Mouse (Mus musculus) heart, embryonic 16.5 days (tissue): ENCODE data around the gene Sumo2. TPM values are rescaled to one million over a fixed set of nuclear protein-coding genes. Genes with fewer than 3 reads are reported as not detected.

Experiments
- ATAC-seq: fragments of 200-750 bp; cut with Nextera tagmentation; replicated peaks from 2 replicates; pipeline ENCODE4 v1.8.0; 2017; ENCODE audit warnings: moderate number of reproducible peaks; ENCODE audit not compliant: insufficient read depth, low FRiP score; ENCODE audit errors: extremely low read depth
- H3K27ac ChIP-seq: fragments of 300-500 bp; sonication (generic); 2 replicates; pipeline ENCODE4 v1.5.1; 2014; ENCODE audit warnings: mild to moderate bottlenecking, low read length, control low read depth, moderate library complexity
- H3K27me3 ChIP-seq: fragments of 300-500 bp; sonication (generic); 2 replicates; pipeline ENCODE4 v1.6.1; 2014; ENCODE audit warnings: low read length, mixed read lengths; ENCODE audit not compliant: control insufficient read depth, insufficient read depth
- H3K36me3 ChIP-seq: fragments of 300-500 bp; sonication (generic); 2 replicates; pipeline ENCODE4 v1.6.1; 2014; ENCODE audit not compliant: control insufficient read depth, insufficient read depth
- H3K4me1 ChIP-seq: fragments of 300-500 bp; sonication (generic); 2 replicates; pipeline ENCODE4 v1.6.1; 2014; ENCODE audit warnings: low read length, mixed read lengths; ENCODE audit not compliant: control insufficient read depth, insufficient read depth
- H3K4me2 ChIP-seq: fragments of 300-500 bp; sonication (generic); 2 replicates; pipeline ENCODE4 v1.6.1; 2014; ENCODE audit warnings: low read depth, mild to moderate bottlenecking, control low read depth, low read length
- H3K4me3 ChIP-seq: fragments of 300-500 bp; sonication (generic); 2 replicates; pipeline ENCODE4 v1.5.1; 2014; ENCODE audit warnings: mild to moderate bottlenecking, control low read depth, low read length
- H3K9ac ChIP-seq: fragments of 300-500 bp; sonication (generic); 2 replicates; pipeline ENCODE4 v1.6.1; 2014; ENCODE audit warnings: low read length, control low read depth
- H3K9me3 ChIP-seq: fragments of 300-500 bp; sonication (generic); replicated peaks from 2 replicates; pipeline ENCODE4 v1.6.1; 2016; ENCODE audit warnings: low read length; ENCODE audit not compliant: control insufficient read depth
- WGBS: fragments of 180-500 bp; shearing (Covaris S2); extraction: QIAGEN DNeasy Blood & Tissue Kit; methylation state at CpG from one replicate; pipeline ENCODE4 v1.1.7; 2014; 5-methylcytosine and 5-hydroxymethylcytosine counted together
- polyA plus RNA-seq: library from polyadenylated mRNA; unstranded; fragments of >200 nt; fragmentation: Nextera tagmentation; extraction: Ambion mirVana; gene quantifications from 2 replicates; pipeline ENCODE4 v1.2.1, GENCODE M21; 2015

Sumo2 gene
- polyA plus RNA-seq, 1 experiment from 2014 or later: 599 TPM

DNA sequence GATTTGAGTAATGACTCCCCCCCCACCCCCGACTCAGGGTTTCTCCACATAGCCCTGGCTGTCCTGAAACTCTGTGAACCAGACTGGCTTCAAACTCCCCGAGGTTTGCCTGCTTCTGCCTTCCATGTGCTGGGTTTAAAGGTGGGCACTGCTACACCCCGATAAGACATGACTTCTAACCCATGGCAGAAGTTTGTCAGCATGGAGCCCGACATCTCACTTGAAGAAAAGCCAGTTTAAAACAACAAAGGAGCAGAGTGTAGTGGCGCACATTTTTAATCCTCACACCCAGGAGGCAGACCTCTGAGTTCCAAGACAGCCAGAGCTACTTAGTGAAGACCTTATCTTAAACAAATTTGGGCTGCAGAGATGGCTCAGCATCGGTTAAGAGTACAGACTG, 43.7 kb downstream of the Sumo2 start:
- Histone ChIP-seq H3K9me3 (no peaks in the 10 kb centered on the region), H3K27me3 (no peaks in the 10 kb centered on the region), H3K27ac (no peak overlapping the region), H3K4me3 (peak overlapping the region; percentile 72), H3K4me2 (peak overlapping the region; percentile 74), H3K4me1 (peaks cover 11% of the 10 kb centered on the region), H3K9ac (peak overlapping the region; percentile 80), H3K36me3 (peaks cover 14% of the 10 kb centered on the region; the same call in 1 of the 2 replicates)
- ATAC-seq: no peak
- WGBS: 33% methylated on average over 6 of the region's 6 CpGs

DNA sequence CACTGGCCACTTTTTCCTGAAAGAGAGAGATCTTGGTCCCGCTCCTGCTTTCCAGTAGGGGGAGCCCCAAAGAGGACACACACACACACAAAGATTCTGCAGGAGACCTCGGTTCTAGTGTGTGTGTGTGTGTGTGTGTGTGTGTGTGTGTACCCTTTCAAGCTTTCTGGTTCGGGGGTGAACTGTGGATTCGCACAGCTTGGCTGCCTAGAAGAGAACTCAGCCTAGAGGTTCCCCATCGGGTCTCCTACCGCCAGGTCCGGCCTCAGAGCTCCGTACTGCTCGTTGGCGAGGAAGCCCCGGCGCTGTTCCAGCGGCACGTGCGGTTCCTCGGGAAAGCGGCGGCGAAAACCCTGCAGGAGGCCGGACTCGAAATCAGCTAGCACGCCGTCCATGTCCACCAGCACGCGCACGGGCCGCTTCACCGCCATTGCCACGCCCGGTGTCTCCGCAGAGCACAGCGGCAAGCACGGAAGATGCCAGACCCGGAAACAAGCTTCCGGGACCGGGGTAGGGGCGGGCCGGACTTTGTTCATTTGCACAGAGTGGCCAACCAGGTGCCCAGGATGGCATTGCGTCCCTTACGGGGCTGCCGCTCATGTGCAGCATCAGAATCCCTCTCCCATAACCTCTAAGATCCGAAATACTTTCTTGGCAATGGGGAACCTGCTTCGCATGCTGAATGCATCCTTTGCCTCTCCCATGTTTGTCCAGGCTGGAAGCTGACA, 44.6 kb downstream of the Sumo2 start, which contains the start of gene Nt5c:
TSS of gene Nt5c (minus strand) at position 507 of the 728 bp plus-strand sequence.
- peak within 1 kb of the TSS; percentile 80 for H3K27ac ChIP-seq
- peak within 1 kb of the TSS; percentile 74 for H3K4me2 ChIP-seq
- H3K4me1 ChIP-seq: peaks cover 11% of the 10 kb centered on the region
- H3K36me3 ChIP-seq: peaks cover 10% of the 10 kb centered on the region; the same call in 1 of the 2 replicates
- WGBS: under 1% methylated on average over 43 of the region's 43 CpGs
- no peaks in the 10 kb centered on the region for H3K27me3 ChIP-seq
- H3K9me3 ChIP-seq: no peaks in the 10 kb centered on the region
- peak within 1 kb of the TSS; percentile 80 for H3K9ac ChIP-seq
- H3K4me3 ChIP-seq: peak within 1 kb of the TSS; percentile 72
- peak; percentile 90 for ATAC-seq

GRCm38 (mm10) chr11:115490441-115491355, 45.4 kb downstream of the Sumo2 start:
- Histone ChIP-seq H3K9me3 (no peaks in the 10 kb centered on the region), H3K27me3 (no peaks in the 10 kb centered on the region), H3K4me2 (peak overlapping the region; percentile 74), H3K27ac (peak overlapping the region; percentile 80; the same call in 1 of the 2 replicates), H3K4me1 (peaks cover 11% of the 10 kb centered on the region), H3K9ac (peak overlapping the region; percentile 80), H3K4me3 (peak overlapping the region; percentile 72), H3K36me3 (peaks cover 10% of the 10 kb centered on the region; the same call in 1 of the 2 replicates)
- no peak; the same call in 1 of the 2 replicates for ATAC-seq
- 24% methylated on average over 25 of the region's 25 CpGs for WGBS

DNA sequence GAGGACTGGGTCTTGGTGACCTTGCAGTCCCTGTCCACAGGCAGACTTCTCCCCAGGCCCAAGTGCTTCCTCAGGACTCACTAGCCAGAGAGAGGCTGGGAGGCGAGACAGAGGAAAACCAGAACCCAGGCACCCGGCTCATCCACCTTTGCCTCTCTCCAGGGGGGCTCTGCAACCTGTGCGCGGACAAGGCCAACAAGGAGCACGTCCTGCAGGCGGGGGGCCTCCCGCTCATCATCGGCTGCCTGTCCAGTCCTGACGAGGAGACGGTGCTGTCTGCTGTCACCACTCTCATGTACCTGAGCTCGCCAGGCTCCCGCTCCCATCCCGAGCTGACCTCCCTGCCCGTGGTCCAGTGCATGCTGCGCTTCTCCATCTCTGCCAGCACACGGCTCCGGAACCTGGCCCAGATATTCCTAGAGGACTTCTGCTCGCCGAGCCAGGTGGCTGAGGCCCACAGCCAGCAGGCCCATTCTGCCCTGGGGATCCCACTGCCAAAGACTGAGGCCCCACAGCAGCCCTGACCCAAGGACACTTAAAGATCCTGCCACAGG, 47.4 kb downstream of the Sumo2 start:
- 69% methylated on average over 19 of the region's 19 CpGs for WGBS
- ATAC-seq: no peak
- Histone ChIP-seq H3K4me1 (peaks cover 16% of the 10 kb centered on the region), H3K36me3 (peaks cover 10% of the 10 kb centered on the region; the same call in 1 of the 2 replicates), H3K27ac (no peak overlapping the region), H3K4me3 (no peak overlapping the region), H3K4me2 (no peak overlapping the region), H3K9me3 (no peaks in the 10 kb centered on the region), H3K9ac (no peak overlapping the region), H3K27me3 (no peaks in the 10 kb centered on the region)

GRCm38 (mm10) chr11:115485155-115485554, 50.9 kb downstream of the Sumo2 start:
- Histone ChIP-seq H3K36me3 (peaks cover 10% of the 10 kb centered on the region; the same call in 1 of the 2 replicates), H3K9ac (no peak overlapping the region), H3K4me2 (no peak overlapping the region), H3K4me3 (no peak overlapping the region), H3K27me3 (no peaks in the 10 kb centered on the region), H3K27ac (no peak overlapping the region), H3K4me1 (peaks cover 5% of the 10 kb centered on the region), H3K9me3 (no peaks in the 10 kb centered on the region)
- WGBS: 74% methylated on average over 12 of the region's 12 CpGs
- no peak for ATAC-seq

DNA sequence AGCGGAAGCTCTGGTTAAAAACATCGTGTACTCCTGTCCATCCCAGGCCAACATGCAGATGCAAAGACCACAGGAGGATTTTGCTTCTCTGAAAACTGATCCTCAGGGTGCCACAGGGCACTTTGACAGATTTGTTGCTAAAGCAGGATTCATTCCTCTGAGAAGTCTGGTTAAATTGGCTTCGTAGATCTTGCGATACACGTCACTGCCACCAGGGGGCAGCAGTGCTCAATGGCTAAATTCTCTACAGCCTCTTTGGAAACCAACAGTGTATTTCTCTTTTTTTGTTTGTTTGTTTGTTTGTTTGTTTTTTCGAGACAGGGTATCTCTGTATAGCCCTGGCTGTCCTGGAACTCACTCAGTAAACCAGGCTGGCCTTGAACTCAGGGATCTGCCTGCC, 52.4 kb downstream of the Sumo2 start:
- Histone ChIP-seq H3K4me2 (no peak overlapping the region), H3K27ac (no peak overlapping the region), H3K27me3 (no peaks in the 10 kb centered on the region), H3K4me3 (no peak overlapping the region), H3K4me1 (peaks cover 5% of the 10 kb centered on the region), H3K9me3 (no peaks in the 10 kb centered on the region), H3K36me3 (no peaks in the 10 kb centered on the region), H3K9ac (no peak overlapping the region)
- no peak for ATAC-seq
- WGBS: 20% methylated on average over 6 of the region's 6 CpGs

- H3K9ac ChIP-seq: no peak overlapping the region
Observed at GRCm38 (mm10) chr11:115483278-115483677, 52.8 kb downstream of the Sumo2 start.

GRCm38 (mm10) chr11:115481553-115482259, 54.4 kb downstream of the Sumo2 start:
- H3K9me3 ChIP-seq: no peaks in the 10 kb centered on the region
- ATAC-seq: no peak
- H3K9ac ChIP-seq: no peak overlapping the region
- no peak overlapping the region for H3K27ac ChIP-seq
- 78% methylated on average over 6 of the region's 6 CpGs for WGBS
- H3K36me3 ChIP-seq: no peaks in the 10 kb centered on the region
- peaks cover 6% of the 10 kb centered on the region for H3K4me1 ChIP-seq
- no peaks in the 10 kb centered on the region for H3K27me3 ChIP-seq
- H3K4me3 ChIP-seq: no peak overlapping the region
- H3K4me2 ChIP-seq: no peak overlapping the region

More at GRCm38 (mm10) chr11:115483278-115483677, 52.8 kb downstream of the Sumo2 start:
- H3K9me3 ChIP-seq: no peaks in the 10 kb centered on the region
- H3K36me3 ChIP-seq: no peaks in the 10 kb centered on the region
- no peak overlapping the region for H3K4me2 ChIP-seq
- 69% methylated on average over 11 of the region's 11 CpGs for WGBS
- no peaks in the 10 kb centered on the region for H3K27me3 ChIP-seq
- peaks cover 5% of the 10 kb centered on the region for H3K4me1 ChIP-seq
- H3K27ac ChIP-seq: no peak overlapping the region
- ATAC-seq: no peak
- H3K4me3 ChIP-seq: no peak overlapping the region
